Mouse (Mus musculus): ENCODE data around the gene Rhod. TPM values are rescaled to one million over a fixed set of nuclear protein-coding genes. Genes with fewer than 3 reads are reported as not detected.
"Not testable (repeated sequence)": the region's sequence is repeated elsewhere in the genome, so short reads cannot be mapped to it uniquely, and the experiment has no call there.

Rhod gene
- polyA plus RNA-seq, 1 experiment, result 4.0 TPM

DNA sequence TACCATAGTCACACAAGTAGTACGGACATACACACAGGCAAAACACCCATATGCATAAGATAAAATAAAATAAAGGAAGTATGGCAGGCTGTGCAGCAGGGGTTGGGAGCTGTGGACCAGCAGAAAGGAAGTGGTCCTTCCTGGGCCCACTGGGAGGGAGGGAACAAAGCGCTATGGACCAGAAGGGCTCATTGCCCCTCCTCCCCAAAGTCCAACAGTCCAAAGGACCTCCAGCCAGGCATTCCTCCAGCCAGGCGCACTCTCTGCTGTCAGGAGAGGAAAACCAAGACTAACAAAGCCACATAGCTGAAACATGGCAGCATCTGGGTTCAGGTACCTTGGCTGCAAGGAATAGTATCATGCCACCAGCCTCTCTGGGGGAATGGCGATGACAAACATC lies 25.4 kb upstream of the Rhod start:
- Histone ChIP-seq H3K4me3 (ENCODE audit: extremely low read depth, insufficient read depth, insufficient read length) (no peak overlapping the region), H3K27me3 (ENCODE audit: control insufficient read depth, insufficient read depth, low read length) (no peaks in the 10 kb centered on the region), H3K4me1 (ENCODE audit: control insufficient read depth, insufficient read depth, insufficient read length) (no peaks in the 10 kb centered on the region), H3K27ac (ENCODE audit: insufficient read depth, low read length) (no peak overlapping the region), H3K36me3 (ENCODE audit: control insufficient read depth, insufficient read depth, low read length) (no peaks in the 10 kb centered on the region)
- DNase-seq (ENCODE audit: low read depth in 1 of 2, low spot score in 2 of 2), result no peak
- no peak for TF ChIP-seq CTCF (IDR thresholded peaks at IDR 0.05; ENCODE audit: extremely low read depth, insufficient read depth, insufficient read length, insufficient replicate concordance)
- TF ChIP-seq POLR2A (IDR thresholded peaks at IDR 0.05; ENCODE audit: low read depth, low read length), result no peak
- WGBS, result 81% methylated on average over 4 of the region's 4 CpGs

DNA sequence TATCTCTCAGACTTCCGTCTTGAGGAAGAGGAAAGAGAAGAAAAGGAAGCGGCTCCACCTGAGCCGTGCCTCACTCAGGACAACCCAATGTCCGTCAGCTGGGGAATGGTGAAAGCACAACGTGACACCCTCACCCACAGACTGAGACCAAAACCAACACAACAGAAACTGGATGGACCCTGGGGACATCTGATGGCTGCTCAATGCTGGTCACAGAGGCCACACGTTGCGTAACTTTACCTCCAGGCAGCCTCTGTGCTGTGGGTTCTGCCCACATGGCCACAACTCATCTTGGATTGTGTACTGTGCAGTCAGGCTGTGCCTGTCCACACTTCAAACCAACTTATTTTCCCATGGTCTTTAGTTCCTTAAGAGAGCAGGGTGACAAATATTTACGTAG lies 22.7 kb upstream of the Rhod start:
- Histone ChIP-seq H3K4me1 (ENCODE audit: control insufficient read depth, insufficient read depth, insufficient read length) (no peaks in the 10 kb centered on the region), H3K27ac (ENCODE audit: insufficient read depth, low read length) (no peak overlapping the region), H3K36me3 (ENCODE audit: control insufficient read depth, insufficient read depth, low read length) (no peaks in the 10 kb centered on the region), H3K4me3 (ENCODE audit: extremely low read depth, insufficient read depth, insufficient read length) (no peak overlapping the region), H3K27me3 (ENCODE audit: control insufficient read depth, insufficient read depth, low read length) (no peaks in the 10 kb centered on the region)
- 44% methylated on average over 8 of the region's 8 CpGs for WGBS
- TF ChIP-seq POLR2A (IDR thresholded peaks at IDR 0.05; ENCODE audit: low read depth, low read length) (no peak), CTCF (IDR thresholded peaks at IDR 0.05; ENCODE audit: extremely low read depth, insufficient read depth, insufficient read length, insufficient replicate concordance) (no peak)
- DNase-seq (ENCODE audit: low read depth in 1 of 2, low spot score in 2 of 2), result no peak

GRCm38 (mm10) chr19:4456227-4456626 lies 17.0 kb upstream of the Rhod start:
- Histone ChIP-seq H3K27ac (ENCODE audit: insufficient read depth, low read length) (no peak overlapping the region), H3K4me3 (ENCODE audit: extremely low read depth, insufficient read depth, insufficient read length) (no peak overlapping the region), H3K4me1 (ENCODE audit: control insufficient read depth, insufficient read depth, insufficient read length) (no peaks in the 10 kb centered on the region), H3K36me3 (ENCODE audit: control insufficient read depth, insufficient read depth, low read length) (no peaks in the 10 kb centered on the region), H3K27me3 (ENCODE audit: control insufficient read depth, insufficient read depth, low read length) (no peaks in the 10 kb centered on the region)
- 18% methylated on average over 11 of the region's 11 CpGs for WGBS
- TF ChIP-seq CTCF (IDR thresholded peaks at IDR 0.05; ENCODE audit: extremely low read depth, insufficient read depth, insufficient read length, insufficient replicate concordance), result peak; percentile 43; the same call in 1 of the 2 replicates
- no peak for TF ChIP-seq POLR2A (IDR thresholded peaks at IDR 0.05; ENCODE audit: low read depth, low read length)
- peak in 1 of 2 experiments; percentile 44 for DNase-seq (ENCODE audit: low read depth in 1 of 2, low spot score in 2 of 2)

GRCm38 (mm10) chr19:4455071-4455800 lies 16.0 kb upstream of the Rhod start:
- no peak overlapping the region for H3K4me3 ChIP-seq (ENCODE audit: extremely low read depth, insufficient read depth, insufficient read length)
- H3K4me1 ChIP-seq (ENCODE audit: control insufficient read depth, insufficient read depth, insufficient read length), result no peaks in the 10 kb centered on the region
- no peaks in the 10 kb centered on the region for H3K27me3 ChIP-seq (ENCODE audit: control insufficient read depth, insufficient read depth, low read length)
- DNase-seq (ENCODE audit: low read depth in 1 of 2, low spot score in 2 of 2), result no peak
- 84% methylated on average over 15 of the region's 15 CpGs for WGBS
- H3K27ac ChIP-seq (ENCODE audit: insufficient read depth, low read length), result no peak overlapping the region
- H3K36me3 ChIP-seq (ENCODE audit: control insufficient read depth, insufficient read depth, low read length), result no peaks in the 10 kb centered on the region
- TF ChIP-seq POLR2A (IDR thresholded peaks at IDR 0.05; ENCODE audit: low read depth, low read length), result no peak

GRCm38 (mm10) chr19:4454040-4454439 lies 14.8 kb upstream of the Rhod start:
- H3K4me3 ChIP-seq (ENCODE audit: extremely low read depth, insufficient read depth, insufficient read length); H3K36me3 ChIP-seq (ENCODE audit: control insufficient read depth, insufficient read depth, low read length); H3K27ac ChIP-seq (ENCODE audit: insufficient read depth, low read length); H3K4me1 ChIP-seq (ENCODE audit: control insufficient read depth, insufficient read depth, insufficient read length); DNase-seq (ENCODE audit: low read depth in 1 of 2, low spot score in 2 of 2); H3K27me3 ChIP-seq (ENCODE audit: control insufficient read depth, insufficient read depth, low read length): not testable (repeated sequence)
- 70% methylated on average over 1 of the region's 1 CpGs for WGBS

GRCm38 (mm10) chr19:4452525-4452924 lies 13.3 kb upstream of the Rhod start:
- no peak for DNase-seq (ENCODE audit: low read depth in 1 of 2, low spot score in 2 of 2)
- Histone ChIP-seq H3K4me1 (ENCODE audit: control insufficient read depth, insufficient read depth, insufficient read length) (no peaks in the 10 kb centered on the region), H3K36me3 (ENCODE audit: control insufficient read depth, insufficient read depth, low read length) (no peaks in the 10 kb centered on the region), H3K4me3 (ENCODE audit: extremely low read depth, insufficient read depth, insufficient read length) (no peak overlapping the region), H3K27me3 (ENCODE audit: control insufficient read depth, insufficient read depth, low read length) (no peaks in the 10 kb centered on the region), H3K27ac (ENCODE audit: insufficient read depth, low read length) (no peak overlapping the region)
- WGBS, result 71% methylated on average over 4 of the region's 4 CpGs
- TF ChIP-seq POLR2A (IDR thresholded peaks at IDR 0.05; ENCODE audit: low read depth, low read length) (no peak), CTCF (IDR thresholded peaks at IDR 0.05; ENCODE audit: extremely low read depth, insufficient read depth, insufficient read length, insufficient replicate concordance) (no peak)

GRCm38 (mm10) chr19:4451965-4452364 lies 12.7 kb upstream of the Rhod start:
- H3K4me3 ChIP-seq (ENCODE audit: extremely low read depth, insufficient read depth, insufficient read length), result no peak overlapping the region
- no peak overlapping the region for H3K27ac ChIP-seq (ENCODE audit: insufficient read depth, low read length)
- no peaks in the 10 kb centered on the region for H3K27me3 ChIP-seq (ENCODE audit: control insufficient read depth, insufficient read depth, low read length)
- TF ChIP-seq POLR2A (IDR thresholded peaks at IDR 0.05; ENCODE audit: low read depth, low read length) (no peak), CTCF (IDR thresholded peaks at IDR 0.05; ENCODE audit: extremely low read depth, insufficient read depth, insufficient read length, insufficient replicate concordance) (no peak)
- 67% methylated on average over 5 of the region's 5 CpGs for WGBS
- H3K36me3 ChIP-seq (ENCODE audit: control insufficient read depth, insufficient read depth, low read length), result no peaks in the 10 kb centered on the region
- no peaks in the 10 kb centered on the region for H3K4me1 ChIP-seq (ENCODE audit: control insufficient read depth, insufficient read depth, insufficient read length)
- no peak for DNase-seq (ENCODE audit: low read depth in 1 of 2, low spot score in 2 of 2)

Data from spleen, adult 2 months (tissue).